ENCODE assay signal across 9 mouse cellular contexts in genomic region chr4:63228943-63229342, GRCm38 (mm10). TPM values are rescaled to one million over a fixed set of nuclear protein-coding genes. Genes with fewer than 3 reads are reported as not detected.
DNase-seq lines count a peak whose midpoint lies in the region; ATAC-seq lines count a peak whose summit lies in the region.
"Had no signal": no experiment of that assay in that cellular context is flagged by ENCODE, and none has a peak within 500 bp of the region (broad histone marks: within the 10 kb centered on the region; RNA-seq: fewer than 3 reads in every experiment).

No protein-coding gene starts in this region.

- no peak overlapping the region for H3K4me3 ChIP-seq in heart, embryonic 12.5 days
- no peak overlapping the region for H3K4me3 ChIP-seq in hindbrain, embryonic 10.5 days

- H3K9me3 ChIP-seq in heart, embryonic 12.5 days (replicated peaks) = no peaks in the 10 kb centered on the region
- no peaks in the 10 kb centered on the region for H3K9me3 ChIP-seq in hindbrain, embryonic 10.5 days

- no peak overlapping the region; the same call in 1 of the 2 replicates for H3K27ac ChIP-seq in heart, embryonic 12.5 days (ENCODE audit: poor library complexity, severe bottlenecking)
- peak overlapping the region; percentile 66 for H3K27ac ChIP-seq in hindbrain, embryonic 10.5 days

- H3K9ac ChIP-seq in heart, embryonic 12.5 days = 0 out of 2 replicates have a peak overlapping the region, but pooled peaks have one; percentile 7

- intact Hi-C loops in heart, postnatal 10 days (cut with DNase I) = no loop called here
- intact Hi-C loops in left cerebral cortex, postnatal 25 days (cut with DNase I) = no loop called here
- intact Hi-C loops in gastrocnemius, postnatal 36 days (cut with DNase I) = no loop called here

- H3K4me2 ChIP-seq in heart, embryonic 12.5 days = no peak overlapping the region

- 0 out of 2 replicates have a peak, but pooled peaks cover 5% of the 10 kb centered on the region for H3K36me3 ChIP-seq in heart, embryonic 12.5 days
- H3K36me3 ChIP-seq in hindbrain, embryonic 10.5 days = peaks cover 14% of the 10 kb centered on the region

- H3K4me1 ChIP-seq in heart, embryonic 12.5 days (replicated peaks) = peaks cover 68% of the 10 kb centered on the region
- peaks cover 38% of the 10 kb centered on the region for H3K4me1 ChIP-seq in hindbrain, embryonic 10.5 days (replicated peaks)

- 35% methylated on average over 5 of the region's 5 CpGs for WGBS in heart, embryonic 12.5 days
- WGBS in hindbrain, embryonic 10.5 days = 66% methylated on average over 5 of the region's 5 CpGs

- no peaks in the 10 kb centered on the region for H3K27me3 ChIP-seq in heart, embryonic 12.5 days (replicated peaks)
- H3K27me3 ChIP-seq in hindbrain, embryonic 10.5 days (ENCODE audit: insufficient read depth, poor library complexity, severe bottlenecking) = no peaks in the 10 kb centered on the region

- peak; percentile 44 for ATAC-seq in heart, embryonic 12.5 days (ENCODE audit: insufficient number of reproducible peaks, low FRiP score)

- DNase-seq in heart, postnatal 10 days = no peak
- DNase-seq in cerebellum, adult 9-11 months = peak; percentile 62
- peak; percentile 24 for DNase-seq in hindbrain, embryonic 10.5 days (ENCODE audit: low spot score)
- peak; percentile 55 to 86 for DNase-seq in left cerebral cortex, postnatal 25 days (ENCODE audit: low spot score in 2 of 2)
- peak; percentile 45 for DNase-seq in retina, postnatal 1 day
- no peak for DNase-seq in spleen, adult 12 weeks (ENCODE audit: low spot score)
- no peak for DNase-seq in gastrocnemius, postnatal 36 days

RNA-seq across cellular contexts. Expression of gene Col27a1, which starts 15.1 kb away (rescaled TPM):
- 3.7 and 3.8 TPM in 2 replicates for polyA plus RNA-seq in heart, embryonic 12.5 days (2016; fragmentation: Nextera tagmentation; extraction: Ambion mirVana)
- total RNA-seq in heart, postnatal 10 days (2021) = 1 to 10 TPM; 3.8 to 4.8 TPM
- polyA plus RNA-seq in hindbrain, embryonic 10.5 days (2016; fragmentation: Nextera tagmentation; extraction: Ambion mirVana) = 2.4 and 3.3 TPM in 2 replicates
- total RNA-seq in left cerebral cortex, postnatal 25 days (2021) = 1 to 10 TPM; 3.3 to 4.0 TPM
- under 1 TPM; 0.61 to 0.64 TPM for total RNA-seq in gastrocnemius, postnatal 36 days (2021)
- total RNA-seq: MEL had no signal

RNA-seq across cellular contexts. Expression of gene Kif12, which starts 57.0 kb away (rescaled TPM):
- polyA plus RNA-seq in heart, embryonic 12.5 days (2016; fragmentation: Nextera tagmentation; extraction: Ambion mirVana) = 0.14 and 0.46 TPM in 2 replicates
- total RNA-seq in heart, postnatal 10 days (2021) = not detected
- polyA plus RNA-seq in hindbrain, embryonic 10.5 days (2016; fragmentation: Nextera tagmentation; extraction: Ambion mirVana) = 0.04 TPM in 1 of 2 replicates, not detected in the other
- total RNA-seq in left cerebral cortex, postnatal 25 days (2021) = not detected
- not detected for total RNA-seq in gastrocnemius, postnatal 36 days (2021)
- total RNA-seq: MEL had no signal

Comparison
In these comparisons a context has a peak if more than half of its experiments do, and no peak if none do; other contexts are left out.
1. DNase-seq: peak in cerebellum, adult 9-11 months (single experiment), hindbrain, embryonic 10.5 days (single experiment), left cerebral cortex, postnatal 25 days (2 of 2) and retina, postnatal 1 day (single experiment); none in heart, postnatal 10 days (0 of 2), spleen, adult 12 weeks (single experiment) and gastrocnemius, postnatal 36 days (0 of 2).